ENCODE assay signal across 21 mouse cellular contexts in the genomic region with DNA sequence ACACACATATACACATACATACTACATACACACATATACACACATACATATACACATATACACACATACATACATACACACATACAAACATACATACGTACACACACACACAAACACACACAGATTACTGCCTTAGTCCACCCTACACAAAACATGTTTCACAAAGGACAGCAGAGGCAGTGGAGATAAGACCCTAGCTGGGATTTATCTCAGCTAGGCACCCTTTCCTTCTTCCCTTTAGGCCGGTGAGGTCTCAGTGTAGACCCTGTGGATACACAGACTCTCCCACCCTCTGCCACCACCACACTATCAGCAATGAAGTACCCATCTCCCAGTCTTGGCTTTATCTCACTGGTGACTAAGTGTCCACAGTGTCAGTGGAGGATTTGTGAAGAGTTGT. TPM values are rescaled to one million over a fixed set of nuclear protein-coding genes. Genes with fewer than 3 reads are reported as not detected.
"Had no signal": no experiment of that assay in that cellular context is flagged by ENCODE, and none has a peak within 500 bp of the region (broad histone marks: within the 10 kb centered on the region; RNA-seq: fewer than 3 reads in every experiment).

No protein-coding gene starts in this region.

- H3K9me3 ChIP-seq: lung, embryonic 15.5 days; midbrain, embryonic 13.5 days; midbrain, embryonic 15.5 days; neural tube, embryonic 12.5 days had no signal

- H3K27ac ChIP-seq: lung, embryonic 15.5 days; macrophage; midbrain, embryonic 13.5 days; midbrain, embryonic 15.5 days; neural tube, embryonic 12.5 days had no signal

- ATAC-seq: lung, postnatal 0 days; midbrain, embryonic 13.5 days; midbrain, embryonic 15.5 days had no signal

- H3K4me2 ChIP-seq: lung, embryonic 15.5 days; midbrain, embryonic 11.5 days; midbrain, embryonic 13.5 days; midbrain, embryonic 15.5 days; neural tube, embryonic 12.5 days had no signal

- DNase-seq: lung, adult 2 months; lung, postnatal 14 days; lung, postnatal 36 days; right cerebral cortex, postnatal 25 days; right cerebral cortex, postnatal 4 days; spleen, adult 18-20 months; thymus, adult 18-20 months; thymus, postnatal 14 days; thymus, postnatal 36 days had no signal

- H3K36me3 ChIP-seq: lung, embryonic 15.5 days; midbrain, embryonic 13.5 days; midbrain, embryonic 15.5 days; neural tube, embryonic 12.5 days had no signal

- H3K27me3 ChIP-seq: lung, embryonic 15.5 days; midbrain, embryonic 13.5 days; midbrain, embryonic 15.5 days; neural tube, embryonic 12.5 days had no signal

- H3K4me3 ChIP-seq: lung, embryonic 15.5 days; midbrain, embryonic 13.5 days; midbrain, embryonic 15.5 days; neural tube, embryonic 12.5 days had no signal

- H3K9ac ChIP-seq: lung, embryonic 15.5 days; midbrain, embryonic 13.5 days; midbrain, embryonic 15.5 days; neural tube, embryonic 12.5 days had no signal

RNA-seq across cellular contexts. Expression of a gene that starts 13.9 kb away (rescaled TPM):
- total RNA-seq: midbrain, postnatal 0 days; monocyte, adult 5-6 weeks; neutrophil, adult 5-6 weeks had no signal
- polyA plus RNA-seq: liver, embryonic 16.5 days; macrophage; midbrain, embryonic 11.5 days; midbrain, embryonic 13.5 days; midbrain, embryonic 15.5 days; midbrain, postnatal 0 days; neural tube, embryonic 12.5 days; neural tube, embryonic 14.5 days had no signal
